Mouse (Mus musculus) heart, embryonic 14.5 days (tissue): Measurements from ENCODE around the gene Ccnb1ip1. TPM values are rescaled to one million over a fixed set of nuclear protein-coding genes. Genes with fewer than 3 reads are reported as not detected.

Experiments used
- polyA plus RNA-seq: library from polyadenylated mRNA; unstranded; fragments of >200 nt; fragmentation: Nextera tagmentation; extraction: Ambion mirVana; gene quantifications from 2 replicates; pipeline ENCODE4 v1.2.1, GENCODE M21; 2014

Ccnb1ip1 gene
- polyA plus RNA-seq, 1 experiment from 2014 or later, result not detected

Other genes with a start within 250 kb of the Ccnb1ip1 start
- gene Olfr744, start 192.9 kb downstream of the Ccnb1ip1 start, polyA plus RNA-seq, result not detected in 2 replicates
- gene Olfr745, start 168.3 kb downstream of the Ccnb1ip1 start, polyA plus RNA-seq, result not detected in 2 replicates
- gene Olfr746, start 160.6 kb downstream of the Ccnb1ip1 start, polyA plus RNA-seq, result not detected in 2 replicates
- gene Olfr747, start 114.5 kb downstream of the Ccnb1ip1 start, polyA plus RNA-seq, result not detected in 2 replicates
- gene Olfr748, start 100.4 kb downstream of the Ccnb1ip1 start, polyA plus RNA-seq, result not detected in 2 replicates
- not detected in 2 replicates for gene Olfr749, start 62.6 kb downstream of the Ccnb1ip1 start, polyA plus RNA-seq
- gene Ttc5, start 22.2 kb downstream of the Ccnb1ip1 start, polyA plus RNA-seq, result 48.8 and 51.8 TPM in 2 replicates
- gene Parp2, start 109 bp upstream of the Ccnb1ip1 start, polyA plus RNA-seq, result 42.4 and 46.0 TPM in 2 replicates
- 6.6 and 8.3 TPM in 2 replicates for gene Tep1, start 62.8 kb upstream of the Ccnb1ip1 start, polyA plus RNA-seq
- gene Klhl33, start 89.8 kb upstream of the Ccnb1ip1 start, polyA plus RNA-seq, result 0.11 and 0.26 TPM in 2 replicates
- 118 and 134 TPM in 2 replicates for gene Osgep, start 117.2 kb upstream of the Ccnb1ip1 start, polyA plus RNA-seq
- 127 and 132 TPM in 2 replicates for gene Apex1, start 117.2 kb upstream of the Ccnb1ip1 start, polyA plus RNA-seq
- 24.0 and 35.1 TPM in 2 replicates for gene Pip4p1, start 123.1 kb upstream of the Ccnb1ip1 start, polyA plus RNA-seq
- gene Pnp, start 123.3 kb upstream of the Ccnb1ip1 start, polyA plus RNA-seq, result 30.5 and 32.2 TPM in 2 replicates
- not detected in 2 replicates for gene Gm49342, start 136.8 kb upstream of the Ccnb1ip1 start, polyA plus RNA-seq
- gene Pnp2, start 148.3 kb upstream of the Ccnb1ip1 start, polyA plus RNA-seq, result 0.36 and 0.59 TPM in 2 replicates
- gene Rnase10, start 200.0 kb upstream of the Ccnb1ip1 start, polyA plus RNA-seq, result 0.32 and 0.57 TPM in 2 replicates
- gene Rnase9, start 234.1 kb upstream of the Ccnb1ip1 start, polyA plus RNA-seq, result not detected in 2 replicates
- not detected in 2 replicates for gene Rnase11, start 242.4 kb upstream of the Ccnb1ip1 start, polyA plus RNA-seq
- 0.82 TPM in 1 of 2 replicates, not detected in the other for gene Rnase12, start 249.9 kb upstream of the Ccnb1ip1 start, polyA plus RNA-seq